Mouse (Mus musculus): ENCODE results near the gene Trmu.
A peak's percentile ranks its signal among the peaks of the same experiment; 100 is the strongest.

Gene Trmu

DNA sequence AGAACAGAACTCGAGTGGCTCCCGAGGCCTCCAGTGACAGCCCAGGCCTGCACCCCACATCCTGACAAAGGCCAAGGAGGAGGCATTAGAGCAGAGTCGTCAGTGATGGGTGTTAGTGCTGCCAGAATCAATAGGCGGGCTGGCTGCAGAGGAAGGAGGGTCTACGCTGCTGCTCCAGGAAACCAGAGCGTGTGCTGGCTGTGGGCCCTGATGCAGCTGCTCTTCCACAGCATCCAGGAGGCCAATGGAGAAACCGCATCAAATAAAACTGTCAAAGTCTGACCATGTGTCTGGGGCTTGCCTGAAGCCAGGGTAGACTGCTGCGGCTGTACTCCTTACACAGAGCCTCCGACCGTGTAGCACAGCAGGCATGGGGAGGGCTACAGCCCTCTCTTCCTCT, 18.0 kb downstream of the Trmu start:
- no peak for DNase-seq (ENCODE audit: low read depth)

DNA sequence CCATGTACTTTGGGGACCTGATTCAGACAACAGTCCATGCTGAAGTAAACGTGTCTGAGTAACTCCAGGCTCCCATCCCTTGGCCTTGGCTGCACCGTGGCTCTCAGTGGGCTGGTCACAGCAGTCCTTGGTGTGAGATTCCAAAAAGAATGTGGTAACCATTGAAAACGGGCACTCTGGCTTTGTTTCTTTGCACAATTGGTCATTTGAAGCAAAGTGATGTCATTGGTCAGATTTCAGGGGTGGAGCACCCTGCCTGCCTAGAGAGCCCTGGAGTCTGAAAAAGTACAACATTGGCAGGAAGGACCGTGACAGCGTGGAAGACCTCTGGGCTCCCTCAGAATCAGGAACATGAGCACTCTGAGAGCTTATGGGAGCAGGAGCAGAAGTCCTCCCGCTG, 20.3 kb downstream of the Trmu start:
- DNase-seq (ENCODE audit: low read depth) = no peak

DNA sequence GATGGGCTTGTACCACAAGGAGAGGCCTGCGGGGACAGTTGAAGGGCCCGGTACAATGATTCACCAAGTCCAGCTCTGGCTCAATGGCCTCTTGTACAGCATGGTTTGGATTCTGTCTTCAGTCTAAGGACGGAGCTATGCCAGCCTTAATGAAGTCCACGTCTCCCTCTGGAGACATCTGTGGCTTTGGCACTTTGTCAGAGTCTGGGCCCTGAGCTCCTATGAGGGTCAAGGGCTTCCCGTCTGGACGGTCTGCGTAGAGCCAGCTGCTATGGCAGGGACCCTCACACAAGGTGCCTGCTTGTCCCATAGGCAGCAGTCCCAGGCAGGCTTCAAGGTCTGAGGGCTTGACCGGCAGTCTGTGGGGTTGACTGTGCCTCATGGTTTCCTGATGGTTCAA, 21.2 kb downstream of the Trmu start:
- DNase-seq (ENCODE audit: low read depth) = no peak

GRCm38 (mm10) chr15:85900801-85901200, 21.7 kb downstream of the Trmu start:
- no peak for DNase-seq (ENCODE audit: low read depth)

DNA sequence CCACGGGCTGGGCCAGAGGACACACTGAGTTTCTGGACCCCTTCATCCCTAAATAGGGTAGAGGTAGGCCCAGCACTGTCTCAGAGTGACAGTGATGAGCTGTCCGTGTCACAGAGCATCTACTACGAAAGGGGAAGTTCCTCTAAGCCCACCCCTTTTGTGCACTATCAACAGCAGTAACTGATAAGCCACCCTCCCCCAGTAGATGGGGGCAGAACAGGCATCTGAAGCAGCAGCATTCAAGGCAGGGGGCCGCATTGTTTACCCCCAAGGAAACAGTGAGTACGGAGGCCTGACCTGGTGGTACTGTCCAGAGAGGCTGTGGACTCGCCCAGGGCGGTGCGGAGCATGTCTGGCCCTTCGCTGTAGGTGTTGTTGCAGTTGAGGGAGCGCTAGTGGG, 23.4 kb downstream of the Trmu start:
- no peak for DNase-seq (ENCODE audit: low read depth)

- peak; percentile 23 for DNase-seq (ENCODE audit: low read depth)
Observed at GRCm38 (mm10) chr15:85903826-85904225, 24.7 kb downstream of the Trmu start.

GRCm38 (mm10) chr15:85908660-85909491, 29.8 kb downstream of the Trmu start:
- peak; percentile 94 for DNase-seq (ENCODE audit: low read depth)

DNA sequence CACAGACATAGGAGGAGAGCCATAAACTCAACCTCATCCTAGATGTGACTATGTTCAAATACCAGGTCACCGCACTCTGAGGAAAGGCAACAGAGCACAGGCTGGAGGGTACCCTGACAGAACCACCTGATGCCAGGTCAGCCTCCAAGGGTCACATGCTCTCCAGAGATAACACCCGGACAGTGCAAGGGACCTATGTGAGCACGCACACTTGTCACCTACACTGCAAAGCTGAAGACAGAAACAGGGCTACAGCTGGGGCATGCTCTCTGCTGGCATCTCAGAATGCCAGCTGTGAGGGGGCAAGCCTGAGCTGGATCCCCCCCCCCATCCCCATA, 30.3 kb downstream of the Trmu start:
- DNase-seq (ENCODE audit: low read depth) = peak; percentile 84

GRCm38 (mm10) chr15:85909931-85910330, 30.8 kb downstream of the Trmu start:
- peak; percentile 82 for DNase-seq (ENCODE audit: low read depth)

GRCm38 (mm10) chr15:85913605-85914004, 34.5 kb downstream of the Trmu start:
- peak; percentile 77 for DNase-seq (ENCODE audit: low read depth)

- DNase-seq (ENCODE audit: low read depth) = no peak
Observed at GRCm38 (mm10) chr15:85919191-85919891, 40.2 kb downstream of the Trmu start.

GRCm38 (mm10) chr15:85919892-85920248, 40.8 kb downstream of the Trmu start:
- no peak for DNase-seq (ENCODE audit: low read depth)

GRCm38 (mm10) chr15:85921855-85922254, 42.7 kb downstream of the Trmu start:
- DNase-seq (ENCODE audit: low read depth) = no peak

GRCm38 (mm10) chr15:85928161-85928560, 49.0 kb downstream of the Trmu start:
- DNase-seq (ENCODE audit: low read depth) = no peak

DNA sequence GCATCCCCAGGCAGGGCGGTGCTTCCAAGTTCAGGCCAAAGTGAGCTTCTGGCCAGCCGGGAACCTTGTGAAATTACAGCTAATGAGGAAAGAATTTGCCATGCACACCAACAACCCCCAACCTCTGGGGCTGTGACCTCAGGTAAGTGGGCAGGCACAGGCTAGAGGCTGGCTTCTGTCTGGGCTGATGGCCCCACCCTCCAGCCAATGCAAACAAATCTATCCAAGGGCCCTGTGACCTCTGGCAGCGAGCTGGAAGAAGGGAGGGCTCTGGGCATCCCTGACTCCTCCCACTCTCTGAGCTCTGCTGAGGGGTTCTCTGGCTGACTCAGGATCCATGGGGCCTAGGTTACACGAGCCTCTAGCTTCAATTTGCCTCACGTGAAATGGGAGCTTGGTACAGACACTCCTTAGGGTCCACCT, 56.5 kb downstream of the Trmu start:
- DNase-seq (ENCODE audit: low read depth) = peak; percentile 48
